Mouse (Mus musculus) olfactory bulb, adult 2 months (tissue): ENCODE data around the gene Ptges3l. TPM values are rescaled to one million over a fixed set of nuclear protein-coding genes. Genes with fewer than 3 reads are reported as not detected.
"Not testable (repeated sequence)": the region's sequence is repeated elsewhere in the genome, so short reads cannot be mapped to it uniquely, and the experiment has no call there.

ENCODE experiments used
- H3K27ac ChIP-seq: fragments of 200-500 bp; 2 replicates; pipeline ENCODE4 v1.5.1; 2012; ENCODE audit warnings: low read depth, low read length; ENCODE audit not compliant: insufficient read depth
- H3K4me1 ChIP-seq: fragments of 200-500 bp; 2 replicates; pipeline ENCODE4 v1.6.1; 2012; ENCODE audit warnings: low read length; ENCODE audit not compliant: control insufficient read depth, insufficient read depth
- H3K4me3 ChIP-seq: fragments of 200-500 bp; 2 replicates; pipeline ENCODE4 v1.5.1; 2012; ENCODE audit warnings: mild to moderate bottlenecking, low read depth, low read length, moderate library complexity; ENCODE audit not compliant: insufficient read depth
- CTCF ChIP-seq: fragments of 200-500 bp; IDR thresholded peaks from 2 replicates; pipeline ENCODE4 v1.5.1; 2012; ENCODE audit warnings: low read depth, mild to moderate bottlenecking, low read length, moderate library complexity; ENCODE audit not compliant: insufficient read depth
- POLR2A ChIP-seq: fragments of 200-500 bp; IDR thresholded peaks from 2 replicates; pipeline ENCODE4 v1.6.1; 2012; ENCODE audit warnings: mild to moderate bottlenecking, low read depth, low read length, moderate library complexity; ENCODE audit not compliant: insufficient read depth
- WGBS: fragments of 180-500 bp; shearing (Covaris S2); methylation state at CpG from one replicate; pipeline ENCODE4 v1.1.7; 2018; 5-methylcytosine and 5-hydroxymethylcytosine counted together
- polyA plus RNA-seq: library from polyadenylated mRNA; stranded (reverse); fragments of >200 nt; gene quantifications from 2 replicates; pipeline ENCODE4 v1.2.4, GENCODE M21; 2012; ENCODE audit warnings: low replicate concordance; ENCODE audit not compliant: missing spikeins, insufficient read depth, insufficient read length

Ptges3l gene
- polyA plus RNA-seq, 1 experiment: not detected

GRCm38 (mm10) chr11:101467477-101468262, 42.5 kb upstream of the Ptges3l start:
- Histone ChIP-seq H3K4me1 (peaks cover 26% of the 10 kb centered on the region), H3K27ac (peak overlapping the region; percentile 47; the same call in 1 of the 2 replicates), H3K4me3 (peak overlapping the region; percentile 58)
- TF ChIP-seq CTCF (peak; percentile 42; the same call in 1 of the 2 replicates), POLR2A (0 out of 2 replicates have a peak, but pooled peaks have one; percentile 26)
- WGBS: under 1% methylated on average over 52 of the region's 54 CpGs

GRCm38 (mm10) chr11:101466552-101466950, 41.4 kb upstream of the Ptges3l start:
- WGBS: 53% methylated on average over 5 of the region's 5 CpGs
- H3K27ac ChIP-seq, H3K4me3 ChIP-seq: not testable (repeated sequence)
- peaks cover 32% of the 10 kb centered on the region for H3K4me1 ChIP-seq

- TF ChIP-seq POLR2A (peak; percentile 28; the same call in 1 of the 2 replicates), CTCF (no peak)
- WGBS: under 1% methylated on average over 60 of the region's 60 CpGs
- Histone ChIP-seq H3K27ac (peak within 1 kb of the TSS; percentile 65), H3K4me1 (peaks cover 32% of the 10 kb centered on the region), H3K4me3 (peak within 1 kb of the TSS; percentile 99)
Observed at GRCm38 (mm10) chr11:101465869-101466551, 40.9 kb upstream of the Ptges3l start, which contains the start of gene Vat1. TSS of gene Vat1 (minus strand) at chr11:101466230.

- H3K4me1 ChIP-seq: peaks cover 32% of the 10 kb centered on the region
- under 1% methylated on average over 51 of the region's 51 CpGs for whole genome bisulfite sequencing
- TF ChIP-seq POLR2A (0 out of 2 replicates have a peak, but pooled peaks have one; percentile 9), CTCF (no peak)
Observed at GRCm38 (mm10) chr11:101465101-101465868, 40.2 kb upstream of the Ptges3l start.

GRCm38 (mm10) chr11:101464211-101465100, 39.3 kb upstream of the Ptges3l start, which contains the start of gene Rnd2:
TSS of gene Rnd2 (plus strand) at chr11:101464999.
- Histone ChIP-seq H3K4me3 (peak within 1 kb of the TSS; percentile 99), H3K4me1 (peaks cover 34% of the 10 kb centered on the region), H3K27ac (peak within 1 kb of the TSS; percentile 65)
- WGBS: 19% methylated on average over 12 of the region's 12 CpGs
- TF ChIP-seq POLR2A (0 out of 2 replicates have a peak, but pooled peaks have one; percentile 9), CTCF (no peak)

More at GRCm38 (mm10) chr11:101465101-101465868, 40.2 kb upstream of the Ptges3l start:
- Histone ChIP-seq H3K27ac (peak overlapping the region; percentile 65), H3K4me3 (peak overlapping the region; percentile 99)

- Histone ChIP-seq H3K4me1 (peaks cover 31% of the 10 kb centered on the region), H3K4me3 (no peak overlapping the region), H3K27ac (no peak overlapping the region)
- 49% methylated on average over 13 of the region's 13 CpGs for WGBS
- TF ChIP-seq CTCF: no peak
- no peak for TF ChIP-seq POLR2A
Observed at GRCm38 (mm10) chr11:101462583-101463440, 37.7 kb upstream of the Ptges3l start.

- no peak overlapping the region for H3K27ac ChIP-seq
- H3K4me3 ChIP-seq: no peak overlapping the region
- 75% methylated on average over 14 of the region's 14 CpGs for WGBS
- TF ChIP-seq POLR2A (no peak), CTCF (no peak)
- peaks cover 31% of the 10 kb centered on the region for H3K4me1 ChIP-seq
Observed at GRCm38 (mm10) chr11:101462141-101462540, 37.0 kb upstream of the Ptges3l start.
